Mouse (Mus musculus): ENCODE results near the gene Dexi. TPM values are rescaled to one million over a fixed set of nuclear protein-coding genes. Genes with fewer than 3 reads are reported as not detected.

Gene Dexi
- polyA plus RNA-seq (2015; fragmentation: Illumina TruSeq; extraction: RNeasy Lipid Tissue Mini Kit (QIAGEN cat#74804); ENCODE audit: low read depth, low replicate concordance), result 60.5 TPM

DNA sequence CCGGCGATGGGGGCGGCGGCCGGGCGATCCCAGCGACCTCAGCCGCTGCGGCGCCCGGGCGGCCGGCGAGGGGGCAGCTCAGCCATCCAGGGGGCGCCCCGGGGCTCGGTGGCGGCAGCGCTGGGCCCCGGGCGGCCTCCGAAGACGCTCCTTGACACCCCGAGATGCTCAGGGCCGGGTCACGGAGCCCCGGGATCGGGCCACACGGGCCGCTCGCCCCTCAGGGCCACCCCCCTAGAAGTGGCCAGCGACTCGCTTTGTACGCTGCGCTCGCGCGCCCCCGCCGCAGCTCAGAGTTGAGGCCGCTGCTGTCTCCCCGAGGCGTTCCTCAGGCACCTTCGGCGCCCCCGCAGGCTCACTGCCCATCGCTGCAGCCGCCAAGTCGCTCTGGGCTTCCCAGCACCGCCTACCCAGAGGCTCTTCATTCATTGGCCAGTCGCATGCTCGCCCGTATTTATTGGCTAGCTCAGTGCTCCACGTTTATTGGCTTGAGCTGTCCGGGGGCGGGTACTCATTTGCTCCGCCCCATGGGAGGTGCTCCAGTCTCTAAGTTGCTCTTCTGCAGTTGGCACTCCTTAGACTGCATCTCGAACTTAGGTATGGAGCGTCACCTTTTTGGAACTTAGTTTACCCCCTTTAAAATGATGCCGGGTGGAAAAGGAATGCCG, at the start of gene Dexi:
Dexi (minus strand) TSS at position 357 of the 668 bp plus-strand sequence.

DNA sequence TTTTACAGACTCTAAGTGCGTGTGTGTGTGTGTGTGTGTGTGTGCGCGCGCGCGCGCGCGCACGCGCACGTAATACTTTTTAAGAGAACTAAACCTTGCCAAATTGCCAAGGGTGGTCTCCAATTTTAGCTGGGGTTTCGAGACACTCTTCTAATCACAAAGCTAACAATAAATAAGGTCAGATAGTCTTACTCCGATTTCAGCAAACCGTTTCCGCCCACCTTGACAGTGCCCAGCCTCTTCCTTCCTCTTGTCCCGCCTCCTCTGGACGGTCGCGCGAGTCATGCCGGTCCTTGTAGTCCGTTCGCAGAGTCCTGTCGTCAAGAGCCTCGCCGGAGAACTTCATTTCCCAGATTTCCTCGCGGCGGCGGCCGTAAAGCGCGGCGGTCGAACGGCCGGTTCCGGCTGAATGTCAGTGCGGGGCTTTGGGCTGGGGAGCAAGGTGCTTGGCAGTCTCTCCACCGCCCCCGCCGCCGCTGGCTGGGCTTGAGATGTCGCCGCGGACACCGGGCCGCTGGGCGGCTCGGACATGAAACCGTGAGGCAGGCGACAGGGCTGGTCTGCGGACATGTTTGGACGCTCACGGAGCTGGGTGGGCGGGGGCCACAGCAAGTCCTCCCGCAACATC, 2.3 kb upstream of the Dexi start, which contains the start of gene Clec16a:
Clec16a (plus strand) TSS at position 345 of the 628 bp plus-strand sequence.

DNA sequence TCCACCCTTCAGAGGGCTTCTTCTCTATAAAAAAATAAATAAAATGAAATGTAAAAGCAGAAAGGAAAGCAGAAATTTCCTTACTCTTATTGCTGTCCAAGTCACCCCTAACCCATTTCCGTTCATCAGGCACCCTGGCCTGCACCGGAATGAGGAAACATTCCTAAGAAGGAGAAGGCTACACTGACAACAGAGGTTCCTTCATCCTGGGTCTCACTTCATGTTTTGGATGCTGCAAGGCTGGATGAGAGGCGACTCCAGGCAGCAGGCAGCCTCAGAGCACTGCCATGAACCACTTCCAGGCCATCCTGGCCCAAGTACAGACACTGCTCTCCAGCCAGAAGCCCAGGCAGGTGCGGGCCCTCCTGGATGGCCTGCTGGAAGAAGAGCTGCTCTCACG, 63.0 kb downstream of the Dexi start, which contains the start of gene Ciita:
Ciita (plus strand) TSS at position 203 of the 400 bp plus-strand sequence.

Other genes starting within 250 kb of the Dexi start
- gene Emp2, start 229.1 kb downstream of the Dexi start, polyA plus RNA-seq (2015; fragmentation: Illumina TruSeq; extraction: RNeasy Lipid Tissue Mini Kit (QIAGEN cat#74804); ENCODE audit: low read depth, low replicate concordance), result 19.5 TPM
- 12.8 TPM for gene Tekt5, start 147.6 kb downstream of the Dexi start, polyA plus RNA-seq (2015; fragmentation: Illumina TruSeq; extraction: RNeasy Lipid Tissue Mini Kit (QIAGEN cat#74804); ENCODE audit: low read depth, low replicate concordance)
- 25.1 TPM for gene Nubp1, start 131.1 kb downstream of the Dexi start, polyA plus RNA-seq (2015; fragmentation: Illumina TruSeq; extraction: RNeasy Lipid Tissue Mini Kit (QIAGEN cat#74804); ENCODE audit: low read depth, low replicate concordance)
- gene Tvp23a, start 95.7 kb downstream of the Dexi start, polyA plus RNA-seq (2015; fragmentation: Illumina TruSeq; extraction: RNeasy Lipid Tissue Mini Kit (QIAGEN cat#74804); ENCODE audit: low read depth, low replicate concordance), result 32.2 TPM
- gene Ciita, start 63.0 kb downstream of the Dexi start, polyA plus RNA-seq (2015; fragmentation: Illumina TruSeq; extraction: RNeasy Lipid Tissue Mini Kit (QIAGEN cat#74804); ENCODE audit: low read depth, low replicate concordance), result not detected
- gene Clec16a, start 2.3 kb upstream of the Dexi start, polyA plus RNA-seq (2015; fragmentation: Illumina TruSeq; extraction: RNeasy Lipid Tissue Mini Kit (QIAGEN cat#74804); ENCODE audit: low read depth, low replicate concordance), result 46.7 TPM
- gene Socs1, start 242.5 kb upstream of the Dexi start, polyA plus RNA-seq (2015; fragmentation: Illumina TruSeq; extraction: RNeasy Lipid Tissue Mini Kit (QIAGEN cat#74804); ENCODE audit: low read depth, low replicate concordance), result 0.42 TPM
- gene Tnp2, start 245.6 kb upstream of the Dexi start, polyA plus RNA-seq (2015; fragmentation: Illumina TruSeq; extraction: RNeasy Lipid Tissue Mini Kit (QIAGEN cat#74804); ENCODE audit: low read depth, low replicate concordance), result not detected
- gene Prm3, start 247.9 kb upstream of the Dexi start, polyA plus RNA-seq (2015; fragmentation: Illumina TruSeq; extraction: RNeasy Lipid Tissue Mini Kit (QIAGEN cat#74804); ENCODE audit: low read depth, low replicate concordance), result not detected

Measured in brain, adult 10 weeks (tissue).